Mouse (Mus musculus): ENCODE data around the gene Sipa1. TPM values are rescaled to one million over a fixed set of nuclear protein-coding genes. Genes with fewer than 3 reads are reported as not detected.
A peak's percentile ranks its signal among the peaks of the same experiment; 100 is the strongest.

Sipa1 gene
- polyA plus RNA-seq, 1 experiment from 2014 or later = 17.5 TPM

GRCm38 (mm10) chr19:5607705-5608410, 55.6 kb downstream of the Sipa1 start:
- no peak for ATAC-seq
- WGBS = 93% methylated on average over 26 of the region's 26 CpGs
- Histone ChIP-seq H3K9me3 (replicated peaks; ENCODE audit: control insufficient read depth, low read length, poor library complexity, severe bottlenecking) (no peaks in the 10 kb centered on the region), H3K4me3 (ENCODE audit: low read depth, low read length) (no peak overlapping the region), H3K36me3 (ENCODE audit: control insufficient read depth, insufficient read depth, low read length) (peaks cover 44% of the 10 kb centered on the region), H3K27ac (ENCODE audit: low read length) (no peak overlapping the region), H3K4me1 (ENCODE audit: control insufficient read depth, insufficient read depth, low read length) (peaks cover 28% of the 10 kb centered on the region), H3K9ac (ENCODE audit: low read depth, low read length) (0 out of 2 replicates have a peak overlapping the region, but pooled peaks have one; percentile 30), H3K27me3 (ENCODE audit: control insufficient read depth, insufficient read depth, low read depth, low read length) (no peaks in the 10 kb centered on the region), H3K4me2 (ENCODE audit: low read length) (peak overlapping the region; percentile 61; the same call in 1 of the 2 replicates)

- H3K36me3 ChIP-seq (ENCODE audit: control insufficient read depth, insufficient read depth, low read length) = peaks cover 44% of the 10 kb centered on the region
- no peak overlapping the region for H3K27ac ChIP-seq (ENCODE audit: low read length)
- WGBS = 83% methylated on average over 8 of the region's 8 CpGs
- no peak overlapping the region for H3K9ac ChIP-seq (ENCODE audit: low read depth, low read length)
- no peaks in the 10 kb centered on the region for H3K27me3 ChIP-seq (ENCODE audit: control insufficient read depth, insufficient read depth, low read depth, low read length)
- peaks cover 39% of the 10 kb centered on the region for H3K4me1 ChIP-seq (ENCODE audit: control insufficient read depth, insufficient read depth, low read length)
- no peak overlapping the region for H3K4me3 ChIP-seq (ENCODE audit: low read depth, low read length)
- ATAC-seq = no peak
- no peak overlapping the region for H3K4me2 ChIP-seq (ENCODE audit: low read length)
- no peaks in the 10 kb centered on the region for H3K9me3 ChIP-seq (replicated peaks; ENCODE audit: control insufficient read depth, low read length, poor library complexity, severe bottlenecking)
Observed at GRCm38 (mm10) chr19:5606196-5606595, 57.3 kb downstream of the Sipa1 start.

- 97% methylated on average over 7 of the region's 7 CpGs for WGBS
- no peaks in the 10 kb centered on the region for H3K27me3 ChIP-seq (ENCODE audit: control insufficient read depth, insufficient read depth, low read depth, low read length)
- no peaks in the 10 kb centered on the region for H3K9me3 ChIP-seq (replicated peaks; ENCODE audit: control insufficient read depth, low read length, poor library complexity, severe bottlenecking)
- no peak overlapping the region for H3K27ac ChIP-seq (ENCODE audit: low read length)
- H3K9ac ChIP-seq (ENCODE audit: low read depth, low read length) = no peak overlapping the region
- H3K4me1 ChIP-seq (ENCODE audit: control insufficient read depth, insufficient read depth, low read length) = peaks cover 31% of the 10 kb centered on the region
- no peak overlapping the region for H3K4me3 ChIP-seq (ENCODE audit: low read depth, low read length)
- no peak overlapping the region for H3K4me2 ChIP-seq (ENCODE audit: low read length)
- H3K36me3 ChIP-seq (ENCODE audit: control insufficient read depth, insufficient read depth, low read length) = peaks cover 44% of the 10 kb centered on the region
- ATAC-seq = no peak
Observed at GRCm38 (mm10) chr19:5605126-5605525, 58.4 kb downstream of the Sipa1 start.

GRCm38 (mm10) chr19:5603664-5604063, 59.8 kb downstream of the Sipa1 start:
- no peak overlapping the region for H3K27ac ChIP-seq (ENCODE audit: low read length)
- H3K9ac ChIP-seq (ENCODE audit: low read depth, low read length) = no peak overlapping the region
- no peaks in the 10 kb centered on the region for H3K27me3 ChIP-seq (ENCODE audit: control insufficient read depth, insufficient read depth, low read depth, low read length)
- H3K36me3 ChIP-seq (ENCODE audit: control insufficient read depth, insufficient read depth, low read length) = peaks cover 43% of the 10 kb centered on the region
- 92% methylated on average over 7 of the region's 7 CpGs for WGBS
- no peak overlapping the region for H3K4me2 ChIP-seq (ENCODE audit: low read length)
- H3K4me1 ChIP-seq (ENCODE audit: control insufficient read depth, insufficient read depth, low read length) = peaks cover 25% of the 10 kb centered on the region
- no peak for ATAC-seq
- no peak overlapping the region for H3K4me3 ChIP-seq (ENCODE audit: low read depth, low read length)
- H3K9me3 ChIP-seq (replicated peaks; ENCODE audit: control insufficient read depth, low read length, poor library complexity, severe bottlenecking) = no peaks in the 10 kb centered on the region

GRCm38 (mm10) chr19:5601752-5602541, 61.6 kb downstream of the Sipa1 start, which contains the start of gene Rnaseh2c:
TSS of gene Rnaseh2c (plus strand) at chr19:5601873.
- H3K4me1 ChIP-seq (ENCODE audit: control insufficient read depth, insufficient read depth, low read length) = peaks cover 18% of the 10 kb centered on the region
- no peaks in the 10 kb centered on the region for H3K9me3 ChIP-seq (replicated peaks; ENCODE audit: control insufficient read depth, low read length, poor library complexity, severe bottlenecking)
- H3K36me3 ChIP-seq (ENCODE audit: control insufficient read depth, insufficient read depth, low read length) = peaks cover 31% of the 10 kb centered on the region
- peak within 1 kb of the TSS; percentile 83 for H3K4me3 ChIP-seq (ENCODE audit: low read depth, low read length)
- H3K27ac ChIP-seq (ENCODE audit: low read length) = peak within 1 kb of the TSS; percentile 86
- peak within 1 kb of the TSS; percentile 92 for H3K4me2 ChIP-seq (ENCODE audit: low read length)
- WGBS = under 1% methylated on average over 63 of the region's 64 CpGs
- H3K27me3 ChIP-seq (ENCODE audit: control insufficient read depth, insufficient read depth, low read depth, low read length) = no peaks in the 10 kb centered on the region
- peak; percentile 93 for ATAC-seq
- H3K9ac ChIP-seq (ENCODE audit: low read depth, low read length) = peak within 1 kb of the TSS; percentile 95

Small RNAs within 50 kb of the gene (microRNA-seq; reads per million reads assigned to microRNA genes)
- not detected for gene Mir6987

Other genes with a start within 250 kb of the Sipa1 start
- gene Drap1, start 238.7 kb downstream of the Sipa1 start, polyA plus RNA-seq (2015; fragmentation: Nextera tagmentation; extraction: Ambion mirVana) = 288 and 310 TPM in 2 replicates
- 61.8 and 67.9 TPM in 2 replicates for gene AI837181, start 238.6 kb downstream of the Sipa1 start, polyA plus RNA-seq (2015; fragmentation: Nextera tagmentation; extraction: Ambion mirVana)
- not detected in 2 replicates for gene Fosl1, start 216.2 kb downstream of the Sipa1 start, polyA plus RNA-seq (2015; fragmentation: Nextera tagmentation; extraction: Ambion mirVana)
- gene Ccdc85b, start 205.8 kb downstream of the Sipa1 start, polyA plus RNA-seq (2015; fragmentation: Nextera tagmentation; extraction: Ambion mirVana) = 9.5 and 10.2 TPM in 2 replicates
- gene Fibp, start 203.1 kb downstream of the Sipa1 start, polyA plus RNA-seq (2015; fragmentation: Nextera tagmentation; extraction: Ambion mirVana) = 159 and 178 TPM in 2 replicates
- 5.0 and 5.2 TPM in 2 replicates for gene Ctsw, start 195.2 kb downstream of the Sipa1 start, polyA plus RNA-seq (2015; fragmentation: Nextera tagmentation; extraction: Ambion mirVana)
- 34.1 and 35.3 TPM in 2 replicates for gene Efemp2, start 189.8 kb downstream of the Sipa1 start, polyA plus RNA-seq (2015; fragmentation: Nextera tagmentation; extraction: Ambion mirVana)
- gene Mus81, start 175.3 kb downstream of the Sipa1 start, polyA plus RNA-seq (2015; fragmentation: Nextera tagmentation; extraction: Ambion mirVana) = 51.1 and 53.6 TPM in 2 replicates
- gene Cfl1, start 173.3 kb downstream of the Sipa1 start, polyA plus RNA-seq (2015; fragmentation: Nextera tagmentation; extraction: Ambion mirVana) = 3,571 and 3,575 TPM in 2 replicates
- gene 1700020D05Rik, start 159.9 kb downstream of the Sipa1 start, polyA plus RNA-seq (2015; fragmentation: Nextera tagmentation; extraction: Ambion mirVana) = not detected in 2 replicates
- 112 and 116 TPM in 2 replicates for gene Snx32, start 153.2 kb downstream of the Sipa1 start, polyA plus RNA-seq (2015; fragmentation: Nextera tagmentation; extraction: Ambion mirVana)
- 0.11 TPM in 1 of 2 replicates, not detected in the other for gene Ovol1, start 103.1 kb downstream of the Sipa1 start, polyA plus RNA-seq (2015; fragmentation: Nextera tagmentation; extraction: Ambion mirVana)
- 1.9 and 2.3 TPM in 2 replicates for gene Ap5b1, start 95.7 kb downstream of the Sipa1 start, polyA plus RNA-seq (2015; fragmentation: Nextera tagmentation; extraction: Ambion mirVana)
- 55.5 and 58.4 TPM in 2 replicates for gene Rnaseh2c, start 61.8 kb downstream of the Sipa1 start, polyA plus RNA-seq (2015; fragmentation: Nextera tagmentation; extraction: Ambion mirVana)
- 82.0 and 83.1 TPM in 2 replicates for gene Kat5, start 53.5 kb downstream of the Sipa1 start, polyA plus RNA-seq (2015; fragmentation: Nextera tagmentation; extraction: Ambion mirVana)
- 30.6 and 37.7 TPM in 2 replicates for gene Rela, start 26.2 kb downstream of the Sipa1 start, polyA plus RNA-seq (2015; fragmentation: Nextera tagmentation; extraction: Ambion mirVana)
- gene Map3k11, start 25.0 kb upstream of the Sipa1 start, polyA plus RNA-seq (2015; fragmentation: Nextera tagmentation; extraction: Ambion mirVana) = 9.5 and 12.9 TPM in 2 replicates
- gene Pcnx3, start 25.2 kb upstream of the Sipa1 start, polyA plus RNA-seq (2015; fragmentation: Nextera tagmentation; extraction: Ambion mirVana) = 23.9 and 25.3 TPM in 2 replicates
- 0.15 TPM in 1 of 2 replicates, not detected in the other for gene Kcnk7, start 40.7 kb upstream of the Sipa1 start, polyA plus RNA-seq (2015; fragmentation: Nextera tagmentation; extraction: Ambion mirVana)
- 31.3 and 38.6 TPM in 2 replicates for gene Ehbp1l1, start 62.6 kb upstream of the Sipa1 start, polyA plus RNA-seq (2015; fragmentation: Nextera tagmentation; extraction: Ambion mirVana)
- gene Fam89b, start 65.9 kb upstream of the Sipa1 start, polyA plus RNA-seq (2015; fragmentation: Nextera tagmentation; extraction: Ambion mirVana) = 116 and 131 TPM in 2 replicates
- gene Ltbp3, start 77.2 kb upstream of the Sipa1 start, polyA plus RNA-seq (2015; fragmentation: Nextera tagmentation; extraction: Ambion mirVana) = 9.3 and 9.6 TPM in 2 replicates
- gene Scyl1, start 107.7 kb upstream of the Sipa1 start, polyA plus RNA-seq (2015; fragmentation: Nextera tagmentation; extraction: Ambion mirVana) = 86.3 and 86.6 TPM in 2 replicates
- 14.7 and 16.5 TPM in 2 replicates for gene Frmd8, start 211.6 kb upstream of the Sipa1 start, polyA plus RNA-seq (2015; fragmentation: Nextera tagmentation; extraction: Ambion mirVana)
- 2.0 and 2.2 TPM in 2 replicates for gene Slc25a45, start 214.1 kb upstream of the Sipa1 start, polyA plus RNA-seq (2015; fragmentation: Nextera tagmentation; extraction: Ambion mirVana)
- 13.4 and 14.6 TPM in 2 replicates for gene Tigd3, start 230.4 kb upstream of the Sipa1 start, polyA plus RNA-seq (2015; fragmentation: Nextera tagmentation; extraction: Ambion mirVana)
- gene Dpf2, start 249.3 kb upstream of the Sipa1 start, polyA plus RNA-seq (2015; fragmentation: Nextera tagmentation; extraction: Ambion mirVana) = 105 and 121 TPM in 2 replicates